Mouse (Mus musculus): ENCODE measurements around the gene Klrd1. TPM values are rescaled to one million over a fixed set of nuclear protein-coding genes. Genes with fewer than 3 reads are reported as not detected.

The Klrd1 gene
- polyA plus RNA-seq, 1 experiment from 2014 or later, result 0.99 TPM

DNA sequence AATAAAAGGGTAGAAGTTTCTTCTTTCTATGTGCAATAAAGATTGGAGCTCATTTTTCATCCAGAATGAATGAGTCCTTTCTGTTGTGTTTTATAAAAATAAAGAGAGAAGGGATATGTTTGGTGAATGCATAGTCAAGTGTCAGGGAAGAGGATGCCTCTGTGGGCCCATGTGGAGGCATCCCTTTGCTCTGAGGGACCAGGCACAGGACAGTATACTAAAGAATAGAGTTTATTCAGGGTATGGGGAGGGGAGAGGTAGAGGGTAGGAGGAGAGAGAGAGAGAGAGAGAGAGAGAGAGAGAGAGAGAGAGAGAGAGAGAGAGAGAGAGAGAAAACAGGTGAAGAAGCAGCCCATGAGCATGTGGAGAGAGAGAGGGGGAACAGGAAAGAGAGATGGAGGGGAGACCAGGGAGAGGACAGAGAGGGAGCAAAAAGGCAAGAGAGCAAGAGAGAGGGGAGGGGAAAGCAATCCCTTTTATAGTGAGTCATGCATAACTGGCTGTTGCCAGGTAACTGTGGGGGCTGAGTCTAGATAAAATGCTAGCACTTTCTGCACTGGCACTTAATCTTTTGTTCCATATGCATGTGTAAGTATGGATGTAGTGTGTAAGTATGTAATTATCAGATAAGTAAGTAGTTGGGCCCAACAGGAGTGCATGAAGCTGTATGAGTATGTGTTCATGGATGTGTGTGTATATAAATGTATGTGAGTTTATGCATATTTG is 34.1 kb upstream of the Klrd1 start:
- H3K4me1 ChIP-seq (replicated peaks; ENCODE audit: control insufficient read depth, insufficient read depth, low read length), result no peaks in the 10 kb centered on the region
- H3K27ac ChIP-seq (ENCODE audit: low read depth, low read length), result no peak overlapping the region
- H3K4me2 ChIP-seq (replicated peaks; ENCODE audit: low read depth), result no peak overlapping the region
- no peaks in the 10 kb centered on the region for H3K27me3 ChIP-seq (replicated peaks; ENCODE audit: control insufficient read depth, insufficient read depth, low read length)
- H3K9me3 ChIP-seq (ENCODE audit: control insufficient read depth), result no peaks in the 10 kb centered on the region
- H3K4me3 ChIP-seq (ENCODE audit: low read depth, low read length), result no peak overlapping the region
- ATAC-seq, result no peak
- no peaks in the 10 kb centered on the region for H3K36me3 ChIP-seq (ENCODE audit: control insufficient read depth, insufficient read depth)
- no peak for TF ChIP-seq CTCF (IDR thresholded peaks at IDR 0.05; ENCODE audit: low read depth)
- H3K9ac ChIP-seq (ENCODE audit: low read depth, low read length), result no peak overlapping the region

DNA sequence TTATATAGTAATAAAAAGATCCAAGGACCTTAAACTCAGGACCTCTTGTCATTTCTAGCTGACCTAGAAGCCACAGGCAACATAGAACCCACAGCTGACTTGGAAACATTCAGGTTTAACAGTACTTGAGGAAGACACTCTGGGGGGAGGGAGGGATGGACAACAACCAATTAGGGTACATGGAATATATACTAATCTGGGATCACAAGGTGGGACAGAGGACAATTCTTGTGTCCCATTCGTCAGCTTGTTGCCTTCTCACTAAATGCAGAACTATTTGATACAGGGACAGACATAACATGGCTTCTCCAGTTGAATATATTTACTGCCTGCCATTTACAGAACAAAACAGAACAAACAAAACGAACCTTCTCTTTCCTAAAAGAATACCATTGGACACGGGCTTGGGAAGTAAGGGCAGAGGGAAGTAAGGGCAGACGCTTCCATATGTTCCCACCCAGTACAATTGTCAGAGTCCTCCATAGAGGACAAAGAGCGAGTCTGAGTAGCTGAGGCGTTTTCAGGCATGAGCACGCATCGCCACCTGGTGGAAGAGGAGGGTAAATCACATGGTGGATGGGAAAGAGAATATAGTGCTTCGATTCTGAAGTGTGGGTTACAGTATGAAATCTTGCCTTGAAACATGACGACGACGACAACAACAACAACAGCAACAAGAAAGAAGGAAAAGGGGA is 32.5 kb upstream of the Klrd1 start:
- Histone ChIP-seq H3K4me1 (replicated peaks; ENCODE audit: control insufficient read depth, insufficient read depth, low read length) (no peaks in the 10 kb centered on the region), H3K4me2 (replicated peaks; ENCODE audit: low read depth) (no peak overlapping the region), H3K36me3 (ENCODE audit: control insufficient read depth, insufficient read depth) (no peaks in the 10 kb centered on the region), H3K4me3 (ENCODE audit: low read depth, low read length) (no peak overlapping the region), H3K27me3 (replicated peaks; ENCODE audit: control insufficient read depth, insufficient read depth, low read length) (no peaks in the 10 kb centered on the region), H3K9ac (ENCODE audit: low read depth, low read length) (no peak overlapping the region), H3K27ac (ENCODE audit: low read depth, low read length) (no peak overlapping the region), H3K9me3 (ENCODE audit: control insufficient read depth) (no peaks in the 10 kb centered on the region)
- WGBS, result 17% methylated on average over 12 of the region's 12 CpGs
- peak; percentile 61 for ATAC-seq
- TF ChIP-seq CTCF (IDR thresholded peaks at IDR 0.05; ENCODE audit: low read depth), result peak; percentile 97

DNA sequence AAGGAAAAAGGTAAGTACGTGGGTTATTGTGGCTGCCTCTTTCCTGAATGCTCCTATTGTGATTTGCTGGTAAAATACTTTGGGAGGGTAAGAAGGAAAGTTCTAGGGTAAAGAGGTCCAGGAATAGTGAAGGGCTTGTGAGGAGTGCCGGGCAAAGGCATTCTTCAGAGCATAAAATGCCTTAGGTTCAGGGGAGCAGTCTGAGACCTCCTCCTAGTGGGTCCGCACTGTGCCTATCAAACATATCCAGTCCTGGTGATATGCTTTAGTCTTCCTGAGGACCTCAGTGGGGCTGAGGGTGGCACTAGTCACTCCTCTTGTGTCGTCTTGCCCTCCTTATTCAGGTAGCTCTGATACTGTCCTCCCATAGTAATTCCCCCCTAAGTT is 31.9 kb upstream of the Klrd1 start:
- no peaks in the 10 kb centered on the region for H3K36me3 ChIP-seq (ENCODE audit: control insufficient read depth, insufficient read depth)
- H3K9ac ChIP-seq (ENCODE audit: low read depth, low read length), result no peak overlapping the region
- no peak; the same call in 1 of the 2 replicates for ATAC-seq
- 57% methylated on average over 4 of the region's 4 CpGs for WGBS
- H3K9me3 ChIP-seq (ENCODE audit: control insufficient read depth), result no peaks in the 10 kb centered on the region
- no peak overlapping the region for H3K27ac ChIP-seq (ENCODE audit: low read depth, low read length)
- TF ChIP-seq CTCF (IDR thresholded peaks at IDR 0.05; ENCODE audit: low read depth), result no peak
- no peaks in the 10 kb centered on the region for H3K4me1 ChIP-seq (replicated peaks; ENCODE audit: control insufficient read depth, insufficient read depth, low read length)
- no peaks in the 10 kb centered on the region for H3K27me3 ChIP-seq (replicated peaks; ENCODE audit: control insufficient read depth, insufficient read depth, low read length)
- H3K4me2 ChIP-seq (replicated peaks; ENCODE audit: low read depth), result no peak overlapping the region
- no peak overlapping the region for H3K4me3 ChIP-seq (ENCODE audit: low read depth, low read length)

DNA sequence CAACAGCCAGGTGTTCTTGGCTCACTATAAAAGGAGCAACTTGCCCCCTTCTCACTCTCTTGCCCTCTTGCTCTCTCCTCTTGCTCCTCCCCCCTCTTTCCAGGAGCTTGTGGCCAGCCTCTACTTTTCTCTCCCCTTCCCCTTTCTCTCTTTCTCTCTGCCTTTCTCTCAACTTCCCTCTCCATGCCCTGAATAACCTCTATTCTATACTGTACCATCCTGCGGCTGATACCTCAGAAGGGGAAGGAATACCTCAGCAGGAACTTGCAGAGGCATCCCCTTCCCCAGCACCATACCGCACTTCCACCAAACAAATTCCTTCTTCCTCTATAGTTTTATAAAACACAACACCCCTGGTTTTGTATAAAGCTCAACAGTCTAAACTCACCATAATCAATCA is 26.3 kb upstream of the Klrd1 start:
- no peaks in the 10 kb centered on the region for H3K4me1 ChIP-seq (replicated peaks; ENCODE audit: control insufficient read depth, insufficient read depth, low read length)
- no peaks in the 10 kb centered on the region for H3K36me3 ChIP-seq (ENCODE audit: control insufficient read depth, insufficient read depth)
- H3K9me3 ChIP-seq (ENCODE audit: control insufficient read depth), result no peaks in the 10 kb centered on the region
- 74% methylated on average over 2 of the region's 2 CpGs for WGBS
- no peak overlapping the region for H3K4me2 ChIP-seq (replicated peaks; ENCODE audit: low read depth)
- no peaks in the 10 kb centered on the region for H3K27me3 ChIP-seq (replicated peaks; ENCODE audit: control insufficient read depth, insufficient read depth, low read length)
- no peak for ATAC-seq
- no peak overlapping the region for H3K9ac ChIP-seq (ENCODE audit: low read depth, low read length)
- H3K27ac ChIP-seq (ENCODE audit: low read depth, low read length), result no peak overlapping the region
- no peak for TF ChIP-seq CTCF (IDR thresholded peaks at IDR 0.05; ENCODE audit: low read depth)
- H3K4me3 ChIP-seq (ENCODE audit: low read depth, low read length), result no peak overlapping the region

DNA sequence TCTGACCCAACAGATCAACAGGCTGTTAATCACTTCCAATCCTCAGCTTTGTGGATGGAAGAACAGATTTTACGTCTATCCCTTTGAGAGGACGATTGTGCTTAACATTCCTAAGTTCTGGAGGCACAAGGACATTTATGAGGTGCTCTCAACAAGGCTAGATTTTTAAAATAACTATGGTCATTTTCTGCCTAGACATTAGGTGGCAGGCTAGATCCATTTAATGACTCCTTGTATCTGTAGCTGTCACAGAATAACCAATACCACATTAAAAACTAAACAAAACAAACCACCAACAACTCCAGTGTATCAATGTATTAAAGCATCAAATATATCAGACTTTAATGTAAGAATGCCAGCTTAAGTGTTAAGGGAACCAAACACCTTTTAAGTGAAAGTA is 16.3 kb upstream of the Klrd1 start:
- WGBS, result 13% methylated on average over 2 of the region's 2 CpGs
- H3K9ac ChIP-seq (ENCODE audit: low read depth, low read length), result no peak overlapping the region
- H3K4me1 ChIP-seq (replicated peaks; ENCODE audit: control insufficient read depth, insufficient read depth, low read length), result no peaks in the 10 kb centered on the region
- no peak overlapping the region for H3K4me3 ChIP-seq (ENCODE audit: low read depth, low read length)
- H3K27ac ChIP-seq (ENCODE audit: low read depth, low read length), result no peak overlapping the region
- no peaks in the 10 kb centered on the region for H3K9me3 ChIP-seq (ENCODE audit: control insufficient read depth)
- H3K27me3 ChIP-seq (replicated peaks; ENCODE audit: control insufficient read depth, insufficient read depth, low read length), result no peaks in the 10 kb centered on the region
- no peaks in the 10 kb centered on the region for H3K36me3 ChIP-seq (ENCODE audit: control insufficient read depth, insufficient read depth)
- ATAC-seq, result no peak
- no peak overlapping the region for H3K4me2 ChIP-seq (replicated peaks; ENCODE audit: low read depth)
- peak; percentile 56 for TF ChIP-seq CTCF (IDR thresholded peaks at IDR 0.05; ENCODE audit: low read depth)

DNA sequence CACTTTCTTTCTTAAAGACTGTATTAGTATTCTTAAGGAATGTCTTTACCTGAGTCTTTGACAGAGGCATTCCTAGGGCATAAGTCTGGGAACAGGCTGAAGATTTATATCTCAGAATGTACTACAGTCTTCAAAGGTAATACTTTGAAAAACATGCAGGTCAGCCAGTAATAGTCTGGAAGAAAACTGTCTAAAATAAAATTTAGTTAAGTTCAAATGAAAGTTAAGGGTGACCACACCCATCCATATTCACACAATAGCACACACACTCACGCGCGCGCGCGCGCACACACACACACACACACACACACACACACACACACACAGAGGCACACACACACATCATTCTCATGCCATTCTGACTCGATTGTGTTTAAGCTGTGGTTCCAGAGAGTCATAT is 14.0 kb upstream of the Klrd1 start, which contains the start of gene Klre1:
Klre1 (plus strand) TSS at position 301 of the 400 bp plus-strand sequence.
- 89% methylated on average over 8 of the region's 8 CpGs for WGBS
- no peak for ATAC-seq
- H3K36me3 ChIP-seq (ENCODE audit: control insufficient read depth, insufficient read depth), result no peaks in the 10 kb centered on the region
- H3K27ac ChIP-seq (ENCODE audit: low read depth, low read length), result no peak within 1 kb of the TSS
- no peaks in the 10 kb centered on the region for H3K4me1 ChIP-seq (replicated peaks; ENCODE audit: control insufficient read depth, insufficient read depth, low read length)
- no peak for TF ChIP-seq CTCF (IDR thresholded peaks at IDR 0.05; ENCODE audit: low read depth)
- no peaks in the 10 kb centered on the region for H3K27me3 ChIP-seq (replicated peaks; ENCODE audit: control insufficient read depth, insufficient read depth, low read length)
- no peak within 1 kb of the TSS for H3K4me2 ChIP-seq (replicated peaks; ENCODE audit: low read depth)
- no peak within 1 kb of the TSS for H3K9ac ChIP-seq (ENCODE audit: low read depth, low read length)
- no peaks in the 10 kb centered on the region for H3K9me3 ChIP-seq (ENCODE audit: control insufficient read depth)
- no peak within 1 kb of the TSS for H3K4me3 ChIP-seq (ENCODE audit: low read depth, low read length)
